Mouse (Mus musculus): Measurements from ENCODE around the gene Nsd2. TPM values are rescaled to one million over a fixed set of nuclear protein-coding genes. Genes with fewer than 3 reads are reported as not detected.
A peak's percentile ranks its signal among the peaks of the same experiment; 100 is the strongest.

The Nsd2 gene
- polyA plus RNA-seq, 1 experiment: 6.8 TPM

DNA sequence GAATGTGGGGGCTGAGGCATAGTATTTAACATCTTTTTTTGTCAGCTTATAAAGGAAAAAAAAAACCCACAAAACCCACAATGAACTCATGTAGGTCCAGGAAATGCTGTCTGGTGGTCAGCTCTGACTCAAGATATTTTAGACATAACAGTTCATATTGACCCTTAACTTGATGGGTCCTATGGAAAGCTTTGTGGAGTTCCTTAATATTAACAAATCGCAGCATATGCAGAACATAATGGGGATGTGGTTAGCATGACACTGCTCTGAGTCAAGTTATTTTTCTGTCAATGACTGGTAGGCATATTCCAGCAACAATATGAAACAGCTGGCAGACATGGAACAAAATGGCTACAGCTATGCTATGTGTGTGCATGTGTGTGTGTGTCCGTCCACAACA, 17.2 kb upstream of the Nsd2 start:
- no peak overlapping the region for H3K4me3 ChIP-seq (ENCODE audit: insufficient read depth, low read depth, low read length)
- no peaks in the 10 kb centered on the region for H3K36me3 ChIP-seq (ENCODE audit: control insufficient read depth, insufficient read depth, low read length)
- no peak for TF ChIP-seq POLR2A (IDR thresholded peaks at IDR 0.05; ENCODE audit: low read depth, low read length)
- TF ChIP-seq CTCF (conservative IDR thresholded peaks at IDR 0.05; ENCODE audit: insufficient read depth, insufficient read length, low read depth, low read length): no peak
- H3K27me3 ChIP-seq (replicated peaks; ENCODE audit: control insufficient read depth, insufficient read depth, low read length): no peaks in the 10 kb centered on the region
- H3K4me1 ChIP-seq (ENCODE audit: control insufficient read depth, insufficient read depth, low read length): no peaks in the 10 kb centered on the region
- DNase-seq: no peak
- WGBS: 80% methylated on average over 2 of the region's 2 CpGs
- no peak overlapping the region for H3K27ac ChIP-seq (ENCODE audit: insufficient read depth, low read depth, low read length)

DNA sequence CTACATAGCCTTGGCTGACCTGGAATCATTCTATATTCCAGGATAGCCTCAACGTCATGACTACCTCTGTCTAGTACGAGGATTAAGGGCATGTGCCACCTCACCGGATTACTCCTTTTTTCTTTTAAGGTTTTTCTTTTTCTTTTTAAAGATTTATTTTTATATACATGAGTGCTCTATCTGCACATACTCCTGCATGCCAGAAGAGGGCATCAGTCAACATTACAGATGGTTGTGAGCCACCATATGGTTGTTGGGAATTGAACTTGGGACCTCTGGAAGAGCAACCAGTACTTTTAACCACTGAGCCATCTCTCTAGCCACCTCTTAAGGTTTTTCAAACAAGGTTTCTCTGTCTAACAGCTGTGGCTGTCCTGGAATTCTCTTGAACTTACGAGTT, 9.0 kb upstream of the Nsd2 start:
- no peaks in the 10 kb centered on the region for H3K4me1 ChIP-seq (ENCODE audit: control insufficient read depth, insufficient read depth, low read length)
- no peak overlapping the region for H3K27ac ChIP-seq (ENCODE audit: insufficient read depth, low read depth, low read length)
- H3K4me3 ChIP-seq (ENCODE audit: insufficient read depth, low read depth, low read length): no peak overlapping the region
- H3K36me3 ChIP-seq (ENCODE audit: control insufficient read depth, insufficient read depth, low read length): no peaks in the 10 kb centered on the region
- 89% methylated on average over 4 of the region's 4 CpGs for WGBS
- TF ChIP-seq CTCF (conservative IDR thresholded peaks at IDR 0.05; ENCODE audit: insufficient read depth, insufficient read length, low read depth, low read length): no peak
- TF ChIP-seq POLR2A (IDR thresholded peaks at IDR 0.05; ENCODE audit: low read depth, low read length): no peak
- no peaks in the 10 kb centered on the region for H3K27me3 ChIP-seq (replicated peaks; ENCODE audit: control insufficient read depth, insufficient read depth, low read length)
- no peak for DNase-seq

DNA sequence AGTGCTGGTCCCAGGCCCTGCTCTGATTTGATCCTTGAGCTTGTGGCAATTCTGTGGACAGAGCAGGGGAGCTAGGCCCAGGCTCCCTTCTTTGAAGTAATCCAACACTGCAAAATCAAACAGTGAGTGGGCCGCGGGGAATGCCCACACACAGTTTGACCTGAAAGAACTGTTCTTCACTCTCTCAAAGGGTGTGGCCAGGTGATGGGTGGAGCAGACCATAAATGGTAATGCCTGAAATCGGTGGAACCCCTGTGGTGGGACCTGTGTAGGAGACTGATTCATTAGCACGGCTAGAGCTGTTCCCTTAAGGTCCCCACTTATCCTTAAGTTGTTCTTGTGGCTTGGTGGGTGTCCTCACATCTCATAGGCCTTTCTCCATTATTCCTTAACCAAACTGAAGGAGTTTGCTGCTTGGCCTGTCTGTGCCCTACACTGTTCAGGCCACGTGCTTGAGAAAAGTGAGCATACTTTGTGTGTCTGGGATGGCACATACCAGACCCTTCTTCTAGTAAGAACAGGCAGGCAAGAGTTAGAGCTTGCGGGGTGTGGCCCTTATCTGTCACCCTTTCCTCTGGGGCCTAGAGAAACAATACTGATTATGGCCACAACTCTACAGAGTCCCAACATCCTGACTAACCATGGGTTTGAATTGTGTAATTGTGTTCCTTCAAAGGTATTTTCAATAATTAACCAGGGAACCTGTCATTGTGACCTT, 4.4 kb upstream of the Nsd2 start:
- Histone ChIP-seq H3K27ac (ENCODE audit: insufficient read depth, low read depth, low read length) (no peak overlapping the region), H3K4me1 (ENCODE audit: control insufficient read depth, insufficient read depth, low read length) (no peaks in the 10 kb centered on the region), H3K27me3 (replicated peaks; ENCODE audit: control insufficient read depth, insufficient read depth, low read length) (no peaks in the 10 kb centered on the region), H3K36me3 (ENCODE audit: control insufficient read depth, insufficient read depth, low read length) (no peaks in the 10 kb centered on the region), H3K4me3 (ENCODE audit: insufficient read depth, low read depth, low read length) (no peak overlapping the region)
- TF ChIP-seq POLR2A (IDR thresholded peaks at IDR 0.05; ENCODE audit: low read depth, low read length): no peak
- TF ChIP-seq CTCF (conservative IDR thresholded peaks at IDR 0.05; ENCODE audit: insufficient read depth, insufficient read length, low read depth, low read length): no peak
- 85% methylated on average over 6 of the region's 6 CpGs for WGBS
- no peak for DNase-seq

- no peak overlapping the region for H3K4me3 ChIP-seq (ENCODE audit: insufficient read depth, low read depth, low read length)
- H3K27ac ChIP-seq (ENCODE audit: insufficient read depth, low read depth, low read length): no peak overlapping the region
- no peaks in the 10 kb centered on the region for H3K27me3 ChIP-seq (replicated peaks; ENCODE audit: control insufficient read depth, insufficient read depth, low read length)
- H3K4me1 ChIP-seq (ENCODE audit: control insufficient read depth, insufficient read depth, low read length): no peaks in the 10 kb centered on the region
- H3K36me3 ChIP-seq (ENCODE audit: control insufficient read depth, insufficient read depth, low read length): no peaks in the 10 kb centered on the region
- 54% methylated on average over 5 of the region's 5 CpGs for WGBS
- no peak for DNase-seq
- no peak for TF ChIP-seq POLR2A (IDR thresholded peaks at IDR 0.05; ENCODE audit: low read depth, low read length)
- TF ChIP-seq CTCF (conservative IDR thresholded peaks at IDR 0.05; ENCODE audit: insufficient read depth, insufficient read length, low read depth, low read length): no peak
These were observed 2.4 kb upstream of the Nsd2 start for GRCm38 (mm10) chr5:33818104-33818503.

GRCm38 (mm10) chr5:33819141-33819875, 1.2 kb upstream of the Nsd2 start:
- 32% methylated on average over 9 of the region's 9 CpGs for WGBS

DNA sequence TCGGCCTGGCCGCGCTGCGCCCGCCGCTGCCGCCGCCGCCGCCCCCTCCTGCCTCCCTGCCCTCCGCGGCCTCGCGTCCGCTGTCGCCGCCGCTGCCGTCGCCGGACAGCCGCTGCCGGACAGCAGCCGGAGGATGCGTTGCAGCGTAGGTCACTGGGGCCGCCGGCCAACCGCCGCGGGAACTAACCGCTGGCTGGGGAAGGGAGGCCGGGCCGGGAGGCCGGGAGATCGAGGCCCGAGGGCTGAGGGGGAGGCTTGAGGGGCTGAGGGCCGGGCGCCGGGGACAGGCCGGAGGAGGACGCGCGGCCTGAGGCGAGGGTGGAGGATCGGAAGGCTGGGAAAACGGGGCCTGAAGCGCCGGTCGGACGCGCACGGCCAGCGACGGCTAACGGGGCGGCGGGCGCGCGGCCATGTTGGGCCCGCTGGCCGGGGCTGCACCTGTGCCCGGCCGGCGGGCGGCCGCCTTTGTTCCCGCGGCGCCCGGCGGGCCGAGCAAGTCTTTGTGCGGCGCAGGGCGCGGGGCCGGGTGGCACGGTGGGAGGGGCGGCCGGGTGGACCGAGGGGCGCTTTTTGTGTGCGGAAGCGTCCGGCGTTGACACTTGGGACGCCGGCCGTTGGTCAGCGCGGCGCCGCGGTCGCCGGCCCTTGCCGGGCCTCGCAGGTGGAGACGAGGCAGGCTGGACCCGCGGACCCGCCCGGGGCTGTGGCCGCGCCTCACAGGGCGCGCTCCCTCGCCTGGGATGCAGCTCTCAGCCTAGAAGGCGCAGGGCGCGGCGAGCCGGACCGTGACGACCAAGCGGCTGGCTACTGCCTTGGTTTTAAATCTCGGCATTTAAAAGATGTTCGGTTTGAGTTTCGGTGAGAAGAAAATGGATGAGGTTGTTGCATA, 452 bp downstream of the Nsd2 start:
- peak overlapping the region; percentile 86 for H3K4me3 ChIP-seq (ENCODE audit: insufficient read depth, low read depth, low read length)
- H3K4me1 ChIP-seq (ENCODE audit: control insufficient read depth, insufficient read depth, low read length): no peaks in the 10 kb centered on the region
- under 1% methylated on average over 112 of the region's 121 CpGs for WGBS
- peak; percentile 75 for DNase-seq
- H3K27ac ChIP-seq (ENCODE audit: insufficient read depth, low read depth, low read length): peak overlapping the region; percentile 21; the same call in 1 of the 2 replicates
- H3K27me3 ChIP-seq (replicated peaks; ENCODE audit: control insufficient read depth, insufficient read depth, low read length): no peaks in the 10 kb centered on the region
- TF ChIP-seq POLR2A (IDR thresholded peaks at IDR 0.05; ENCODE audit: low read depth, low read length): no peak
- no peak for TF ChIP-seq CTCF (conservative IDR thresholded peaks at IDR 0.05; ENCODE audit: insufficient read depth, insufficient read length, low read depth, low read length)
- no peaks in the 10 kb centered on the region for H3K36me3 ChIP-seq (ENCODE audit: control insufficient read depth, insufficient read depth, low read length)

More at GRCm38 (mm10) chr5:33819141-33819875, 1.2 kb upstream of the Nsd2 start:
- no peak for DNase-seq
- Histone ChIP-seq H3K36me3 (ENCODE audit: control insufficient read depth, insufficient read depth, low read length) (no peaks in the 10 kb centered on the region), H3K27ac (ENCODE audit: insufficient read depth, low read depth, low read length) (no peak overlapping the region), H3K4me1 (ENCODE audit: control insufficient read depth, insufficient read depth, low read length) (no peaks in the 10 kb centered on the region), H3K4me3 (ENCODE audit: insufficient read depth, low read depth, low read length) (peak overlapping the region; percentile 86), H3K27me3 (replicated peaks; ENCODE audit: control insufficient read depth, insufficient read depth, low read length) (no peaks in the 10 kb centered on the region)
- TF ChIP-seq CTCF (conservative IDR thresholded peaks at IDR 0.05; ENCODE audit: insufficient read depth, insufficient read length, low read depth, low read length) (no peak), POLR2A (IDR thresholded peaks at IDR 0.05; ENCODE audit: low read depth, low read length) (no peak)
